Mouse (Mus musculus) G1E (cell line): Measurements from ENCODE around the gene Srrm4. TPM values are rescaled to one million over a fixed set of nuclear protein-coding genes. Genes with fewer than 3 reads are reported as not detected.

ENCODE experiments used
- ATAC-seq: 2 replicates; pipeline ENCODE4 v1.8.0; 2016; ENCODE audit warnings: mild to moderate bottlenecking; ENCODE audit not compliant: insufficient number of reproducible peaks, poor library complexity, low FRiP score, severe bottlenecking; ENCODE audit errors: extremely low read depth
- DNase-seq: peaks from one replicate; pipeline ENCODE4 v3.0.0; 2012; ENCODE audit warnings: low spot score
- H3K27me3 ChIP-seq: 2 replicates; pipeline ENCODE4 v1.6.1; 2012; ENCODE audit warnings: mild to moderate bottlenecking, low read length, inconsistent platforms; ENCODE audit not compliant: insufficient read depth
- H3K36me3 ChIP-seq: replicated peaks from 2 replicates; pipeline ENCODE3; 2012; ENCODE audit warnings: mild to moderate bottlenecking, inconsistent platforms
- H3K4me1 ChIP-seq: 2 replicates; pipeline ENCODE4 v1.6.1; 2012; ENCODE audit warnings: low read depth, low read length, inconsistent platforms, mixed read lengths; ENCODE audit not compliant: insufficient read depth
- H3K4me3 ChIP-seq: 2 replicates; pipeline ENCODE4 v1.5.1; 2012; ENCODE audit warnings: low read depth, mild to moderate bottlenecking, inconsistent platforms, low read length, moderate library complexity, mixed read lengths
- H3K9me3 ChIP-seq: replicated peaks from 2 replicates; pipeline ENCODE4 v1.6.1; 2012; ENCODE audit warnings: inconsistent platforms
- CTCF ChIP-seq: IDR thresholded peaks from 2 replicates; pipeline ENCODE4 v1.5.1; 2012; ENCODE audit warnings: low read depth, low read length, inconsistent platforms, mixed read lengths
- GATA1 ChIP-seq: IDR thresholded peaks from 2 replicates; pipeline ENCODE4 v1.6.1; 2012; ENCODE audit warnings: borderline replicate concordance, low read length, inconsistent platforms, mixed read lengths
- GATA2 ChIP-seq: IDR thresholded peaks from 2 replicates; pipeline ENCODE4 v1.6.1; 2012; ENCODE audit warnings: low read depth, low read length, inconsistent platforms, borderline replicate concordance
- POLR2AphosphoS5 ChIP-seq: IDR thresholded peaks from 2 replicates; pipeline ENCODE4 v1.6.1; 2012; ENCODE audit warnings: low read depth, low read length, inconsistent platforms; ENCODE audit not compliant: insufficient replicate concordance
- TAL1 ChIP-seq: conservative IDR thresholded peaks from 2 replicates; pipeline ENCODE4 v1.6.1; 2012; ENCODE audit warnings: low read depth, low read length, inconsistent platforms, mixed read lengths
- polyA plus RNA-seq: library from polyadenylated mRNA; stranded (reverse); fragments of >175 nt; gene quantifications from 2 replicates; pipeline ENCODE4 v1.2.3, GENCODE M21; 2012
- total RNA-seq, 2 experiments: library from RNA; stranded (forward) in 1 of 2; stranded (reverse) in 1 of 2; fragments of 200-1000 nt in 1 of 2; fragments of >200 nt in 1 of 2; fragmentation: Nextera tagmentation in 1 of 2; gene quantifications; 2 replicates each; pipeline ENCODE4 v1.2.3; 2014 to 2017

Gene Srrm4
- total and polyA plus RNA-seq, 3 experiments: 0.11 TPM; not detected in 2

- H3K36me3 ChIP-seq: no peaks in the 10 kb centered on the region
- H3K4me1 ChIP-seq: no peaks in the 10 kb centered on the region
- H3K9me3 ChIP-seq: peaks cover 83% of the 10 kb centered on the region
- ATAC-seq (no peak), DNase-seq (no peak)
- H3K4me3 ChIP-seq: no peak overlapping the region
- H3K27me3 ChIP-seq: no peaks in the 10 kb centered on the region
- TF ChIP-seq GATA1 (no peak), CTCF (no peak), TAL1 (no peak), POLR2AphosphoS5 (no peak), GATA2 (no peak)
These were observed 112.8 kb downstream of the Srrm4 start for GRCm38 (mm10) chr5:116478607-116479371.

- Histone ChIP-seq H3K27me3 (no peaks in the 10 kb centered on the region), H3K4me3 (no peak overlapping the region), H3K36me3 (no peaks in the 10 kb centered on the region), H3K9me3 (peaks cover 83% of the 10 kb centered on the region), H3K4me1 (no peaks in the 10 kb centered on the region)
- DNase-seq (no peak), ATAC-seq (no peak)
- TF ChIP-seq GATA1 (no peak), CTCF (no peak), POLR2AphosphoS5 (no peak), TAL1 (no peak), GATA2 (no peak)
These were observed 115.6 kb downstream of the Srrm4 start for GRCm38 (mm10) chr5:116476006-116476405.

GRCm38 (mm10) chr5:116461354-116462042 lies 130.1 kb downstream of the Srrm4 start:
- ATAC-seq (no peak), DNase-seq (no peak)
- Histone ChIP-seq H3K9me3 (peaks cover 61% of the 10 kb centered on the region), H3K36me3 (no peaks in the 10 kb centered on the region), H3K4me3 (no peak overlapping the region), H3K4me1 (no peaks in the 10 kb centered on the region), H3K27me3 (no peaks in the 10 kb centered on the region)
- TF ChIP-seq POLR2AphosphoS5 (no peak), TAL1 (no peak), GATA2 (no peak)

- TF ChIP-seq GATA2 (no peak), CTCF (no peak), POLR2AphosphoS5 (no peak), TAL1 (no peak)
- Histone ChIP-seq H3K27me3 (no peaks in the 10 kb centered on the region), H3K4me3 (no peak overlapping the region), H3K4me1 (no peaks in the 10 kb centered on the region), H3K36me3 (no peaks in the 10 kb centered on the region), H3K9me3 (peaks cover 66% of the 10 kb centered on the region)
- DNase-seq (no peak), ATAC-seq (no peak)
These were observed 131.6 kb downstream of the Srrm4 start for GRCm38 (mm10) chr5:116459970-116460369.

DNA sequence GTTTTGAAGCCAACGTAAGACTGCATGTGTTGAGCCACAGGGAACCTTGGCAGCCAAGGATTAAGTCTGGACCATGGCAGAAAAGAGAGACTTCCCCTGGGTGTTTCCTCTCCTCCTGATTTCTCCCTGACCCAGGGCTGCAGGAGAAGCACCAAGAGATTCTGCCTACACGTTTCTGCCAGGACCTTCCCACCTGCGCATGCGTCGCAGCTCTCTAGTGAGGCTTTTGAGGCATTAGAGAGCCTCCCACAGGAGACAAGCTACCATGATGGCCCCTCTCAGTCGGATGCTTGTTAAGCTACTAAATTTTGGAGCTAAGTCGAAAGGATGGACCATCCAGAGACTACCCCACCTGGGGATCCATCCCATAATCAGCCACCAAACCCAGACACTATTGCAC lies 133.8 kb downstream of the Srrm4 start:
- ATAC-seq (no peak), DNase-seq (no peak)
- H3K4me3 ChIP-seq: no peak overlapping the region
- no peaks in the 10 kb centered on the region for H3K4me1 ChIP-seq
- H3K27me3 ChIP-seq: no peaks in the 10 kb centered on the region
- H3K9me3 ChIP-seq: peaks cover 60% of the 10 kb centered on the region
- no peaks in the 10 kb centered on the region for H3K36me3 ChIP-seq
- TF ChIP-seq GATA2 (no peak), POLR2AphosphoS5 (no peak), TAL1 (no peak), CTCF (no peak), GATA1 (no peak)

GRCm38 (mm10) chr5:116456796-116457515 lies 134.7 kb downstream of the Srrm4 start:
- H3K36me3 ChIP-seq: no peaks in the 10 kb centered on the region
- H3K4me1 ChIP-seq: no peaks in the 10 kb centered on the region
- ATAC-seq (no peak), DNase-seq (no peak)
- no peak overlapping the region for H3K4me3 ChIP-seq
- H3K9me3 ChIP-seq: peaks cover 60% of the 10 kb centered on the region
- no peaks in the 10 kb centered on the region for H3K27me3 ChIP-seq
- no peak for TF ChIP-seq GATA1
- TF ChIP-seq CTCF: no peak
- TF ChIP-seq GATA2: no peak
- no peak for TF ChIP-seq POLR2AphosphoS5
- no peak for TF ChIP-seq TAL1
